Mouse (Mus musculus): ENCODE data around the gene Dcaf11. TPM values are rescaled to one million over a fixed set of nuclear protein-coding genes. Genes with fewer than 3 reads are reported as not detected.
A peak's percentile ranks its signal among the peaks of the same experiment; 100 is the strongest.

The Dcaf11 gene
- total RNA-seq (2012; rRNA removed) (24.3 and 27.7 TPM in 2 replicates), polyA plus RNA-seq (2012; ENCODE audit: insufficient read depth in 1 of 2, insufficient read length in 2 of 2, low read depth in 1 of 2, low replicate concordance in 2 of 2, missing spikeins in 1 of 2) (10 to 100 TPM in 1 of 2 experiments, not detected in 1; 37.9 TPM)

- H3K27me3 ChIP-seq (ENCODE audit: control insufficient read depth in 1 of 2, insufficient read depth in 2 of 2, low read length in 2 of 2), result no peaks in the 10 kb centered on the region
- peak within 1 kb of the TSS; percentile 87 for H3K27ac ChIP-seq (ENCODE audit: control insufficient read depth, low read depth, low read length)
- peaks cover 0 to 24% of the 10 kb centered on the region in 2 experiments; a peak in 2 of 4 replicates for H3K36me3 ChIP-seq (ENCODE audit: control insufficient read depth in 1 of 2, insufficient read depth in 2 of 2, low read length in 2 of 2)
- no peaks in the 10 kb centered on the region for H3K9me3 ChIP-seq (replicated peaks; ENCODE audit: insufficient read depth, low read length)
- peak; percentile 97 for DNase-seq (ENCODE audit: low read depth, low spot score)
- H3K4me3 ChIP-seq (ENCODE audit: control insufficient read depth in 1 of 2, insufficient read depth in 1 of 2, low read depth in 2 of 2, low read length in 2 of 2), result peak within 1 kb of the TSS; percentile 68 to 81
- H3K9ac ChIP-seq (ENCODE audit: control insufficient read depth, low read depth, low read length, poor library complexity, severe bottlenecking), result peak within 1 kb of the TSS; percentile 75
- H3K79me2 ChIP-seq (ENCODE audit: control insufficient read depth, insufficient read depth, low read length, poor library complexity), result no peaks in the 10 kb centered on the region; the same call in none of the 2 replicates
- H3K4me1 ChIP-seq (ENCODE audit: control insufficient read depth in 1 of 2, insufficient read depth in 2 of 2, low read length in 2 of 2), result peaks cover 7 to 30% of the 10 kb centered on the region in 2 experiments; a peak in 3 of 4 replicates
- TF ChIP-seq CHD1 (IDR thresholded peaks at IDR 0.05; ENCODE audit: low read depth, low read length) (no peak), POLR2AphosphoS2 (IDR thresholded peaks at IDR 0.05; ENCODE audit: low read length) (peak; percentile 23; the same call in 1 of the 2 replicates), EP300 (IDR thresholded peaks at IDR 0.05; ENCODE audit: low read depth in 1 of 2, low read length in 2 of 2) (no peak; a peak in 1 of 4 replicates), KAT2A (conservative IDR thresholded peaks at IDR 0.05; ENCODE audit: low read depth, low read length) (no peak), GATA1 (IDR thresholded peaks at IDR 0.05; ENCODE audit: low read depth, low read length) (no peak), ZMIZ1 (IDR thresholded peaks at IDR 0.05; ENCODE audit: low read depth, low read length) (no peak; the same call in 1 of the 2 replicates), ZNF384 (IDR thresholded peaks at IDR 0.05; ENCODE audit: low read depth, low read length) (no peak), MXI1 (IDR thresholded peaks at IDR 0.05; ENCODE audit: low read depth, low read length) (no peak; the same call in 1 of the 2 replicates), MAFK (IDR thresholded peaks at IDR 0.05; ENCODE audit: borderline replicate concordance, low read depth, low read length) (no peak), USF2 (IDR thresholded peaks at IDR 0.05; ENCODE audit: borderline replicate concordance in 1 of 2, insufficient read depth in 1 of 2, low read depth in 1 of 2, low read length in 2 of 2) (no peak), POLR2AphosphoS5 (IDR thresholded peaks at IDR 0.05; ENCODE audit: borderline replicate concordance, low read depth, low read length) (peak; percentile 4; the same call in 1 of the 2 replicates), MAZ (IDR thresholded peaks at IDR 0.05; ENCODE audit: low read depth, low read length) (no peak), TCF12 (IDR thresholded peaks at IDR 0.05; ENCODE audit: low read depth, low read length) (0 out of 2 replicates have a peak, but pooled peaks have one; percentile 30), CHD2 (IDR thresholded peaks at IDR 0.05; ENCODE audit: low read length) (no peak), NELFE (IDR thresholded peaks at IDR 0.05; ENCODE audit: low read depth, low read length) (peak; percentile 50), TBP (IDR thresholded peaks at IDR 0.05; ENCODE audit: low read depth, low read length) (no peak), RCOR1 (IDR thresholded peaks at IDR 0.05; ENCODE audit: low read depth, low read length) (no peak), ZC3H11A (IDR thresholded peaks at IDR 0.05; ENCODE audit: low read depth, low read length) (no peak), BHLHE40 (IDR thresholded peaks at IDR 0.05; ENCODE audit: borderline replicate concordance, low read depth, low read length) (no peak), CTCF (IDR thresholded peaks at IDR 0.05 in 2 of 3, conservative IDR thresholded peaks at IDR 0.05 in 1 of 3; ENCODE audit: control insufficient read depth in 1 of 3, insufficient read depth in 1 of 3, low read depth in 2 of 3, low read length in 3 of 3, poor library complexity in 1 of 3, severe bottlenecking in 1 of 3) (0 out of 6 replicates have a peak, but pooled peaks of 1 of the 3 experiments have one; percentile 5), POLR2A (IDR thresholded peaks at IDR 0.05; ENCODE audit: control insufficient read depth in 1 of 2, insufficient read depth in 1 of 2, low read depth in 1 of 2, low read length in 2 of 2, poor library complexity in 1 of 2) (peak; percentile 67 to 72), RAD21 (IDR thresholded peaks at IDR 0.05; ENCODE audit: low read depth, low read length) (no peak), E2F4 (IDR thresholded peaks at IDR 0.05; ENCODE audit: borderline replicate concordance, low read depth, low read length) (no peak; the same call in 1 of the 2 replicates), ELF1 (IDR thresholded peaks at IDR 0.05; ENCODE audit: low read depth, low read length) (peak; percentile 52; the same call in 1 of the 2 replicates), MYB (IDR thresholded peaks at IDR 0.05; ENCODE audit: low read depth, low read length) (no peak), MYC (IDR thresholded peaks at IDR 0.05; ENCODE audit: low read depth, low read length) (no peak), ZKSCAN1 (IDR thresholded peaks at IDR 0.05; ENCODE audit: low read depth, low read length) (no peak), TAL1 (IDR thresholded peaks at IDR 0.05; ENCODE audit: low read length) (no peak), SMC3 (IDR thresholded peaks at IDR 0.05; ENCODE audit: low read depth, low read length) (0 out of 2 replicates have a peak, but pooled peaks have one; percentile 5), MAX (IDR thresholded peaks at IDR 0.05; ENCODE audit: low read length) (no peak), JUND (IDR thresholded peaks at IDR 0.05; ENCODE audit: low read depth, low read length) (no peak), NRF1 (IDR thresholded peaks at IDR 0.05; ENCODE audit: insufficient read depth, low read depth, low read length, poor library complexity, severe bottlenecking) (peak; percentile 84), UBTF (IDR thresholded peaks at IDR 0.05; ENCODE audit: borderline replicate concordance, insufficient read depth, low read depth, low read length) (peak; percentile 69; the same call in 1 of the 2 replicates), MEF2A (IDR thresholded peaks at IDR 0.05; ENCODE audit: extremely low read depth, insufficient replicate concordance, low read depth, low read length, poor library complexity, severe bottlenecking) (no peak), SIN3A (IDR thresholded peaks at IDR 0.05; ENCODE audit: low read length) (peak; percentile 62; the same call in 1 of the 2 replicates), USF1 (IDR thresholded peaks at IDR 0.05; ENCODE audit: low read depth, low read length) (0 out of 2 replicates have a peak, but pooled peaks have one; percentile 39)
Observed at GRCm38 (mm10) chr14:55559799-55560201, at the start of gene Dcaf11. Gene Dcaf11 (plus strand): TSS chr14:55560006.

All from MEL (cell line).